Mouse (Mus musculus) kidney, adult 11 months (tissue): Measurements from ENCODE around the gene Ksr1.

Experiments
- DNase-seq: peaks from one replicate; pipeline ENCODE4 v3.0.0; 2022

Gene Ksr1

GRCm38 (mm10) chr11:79092245-79092644 lies 54.0 kb downstream of the Ksr1 start:
- DNase-seq: no peak

- no peak for DNase-seq
Observed at GRCm38 (mm10) chr11:79089756-79090155, 56.5 kb downstream of the Ksr1 start.

GRCm38 (mm10) chr11:79089027-79089426 lies 57.2 kb downstream of the Ksr1 start:
- DNase-seq: no peak

- DNase-seq: no peak
Observed at GRCm38 (mm10) chr11:79088325-79088724, 57.9 kb downstream of the Ksr1 start.

- peak; percentile 45 for DNase-seq
Observed at GRCm38 (mm10) chr11:79087731-79088311, 58.4 kb downstream of the Ksr1 start.

- DNase-seq: no peak
Observed at GRCm38 (mm10) chr11:79086787-79087186, 59.4 kb downstream of the Ksr1 start.

- no peak for DNase-seq
Observed at GRCm38 (mm10) chr11:79085059-79085458, 61.1 kb downstream of the Ksr1 start.

- peak; percentile 54 for DNase-seq
Observed at GRCm38 (mm10) chr11:79083018-79083441, 63.2 kb downstream of the Ksr1 start.

- peak; percentile 28 for DNase-seq
Observed at GRCm38 (mm10) chr11:79080965-79081891, 65.0 kb downstream of the Ksr1 start.

GRCm38 (mm10) chr11:79080081-79080480 lies 66.1 kb downstream of the Ksr1 start:
- DNase-seq: no peak

GRCm38 (mm10) chr11:79076484-79076883 lies 69.7 kb downstream of the Ksr1 start:
- no peak for DNase-seq

GRCm38 (mm10) chr11:79075044-79075443 lies 71.2 kb downstream of the Ksr1 start:
- no peak for DNase-seq

- DNase-seq: no peak
Observed at GRCm38 (mm10) chr11:79074611-79075010, 71.6 kb downstream of the Ksr1 start.

- no peak for DNase-seq
Observed at GRCm38 (mm10) chr11:79073583-79073982, 72.6 kb downstream of the Ksr1 start.

GRCm38 (mm10) chr11:79072108-79072507 lies 74.1 kb downstream of the Ksr1 start:
- DNase-seq: no peak

- DNase-seq: no peak
Observed at GRCm38 (mm10) chr11:79071082-79071972, 74.9 kb downstream of the Ksr1 start.

GRCm38 (mm10) chr11:79069453-79070153 lies 76.6 kb downstream of the Ksr1 start:
- no peak for DNase-seq

- no peak for DNase-seq
Observed at GRCm38 (mm10) chr11:79067172-79067571, 79.0 kb downstream of the Ksr1 start.

- DNase-seq: no peak
Observed at GRCm38 (mm10) chr11:79066191-79066530, 80.0 kb downstream of the Ksr1 start.

GRCm38 (mm10) chr11:79065463-79066190 lies 80.6 kb downstream of the Ksr1 start:
- peak; percentile 71 for DNase-seq

- no peak for DNase-seq
Observed at GRCm38 (mm10) chr11:79064311-79064710, 81.9 kb downstream of the Ksr1 start.

GRCm38 (mm10) chr11:79063616-79064015 lies 82.6 kb downstream of the Ksr1 start:
- no peak for DNase-seq
